Mouse (Mus musculus) myocyte (in vitro differentiated cells): ENCODE measurements at regions not wholly inside any gene's neighbourhood (a gene's known extent, or its start where the extent isn't known, plus 50 kb on each side); places are given as distances from the start of the nearest gene placed in this dataset.

Experiments
- H3K27me3 ChIP-seq: one replicate; pipeline ENCODE4 v1.6.1; 2011; ENCODE audit not compliant: control insufficient read depth, insufficient read depth, insufficient read length
- H3K36me3 ChIP-seq: one replicate; pipeline ENCODE4 v1.6.1; 2011; ENCODE audit not compliant: control insufficient read depth, insufficient read depth
- H3K4me2 ChIP-seq: one replicate; pipeline ENCODE4 v1.6.1; 2011; ENCODE audit warnings: low read depth, control low read depth
- H3K4me3 ChIP-seq: one replicate; pipeline ENCODE4 v1.5.1; 2011; ENCODE audit warnings: mild to moderate bottlenecking, control low read depth, moderate library complexity
- H3K79me2 ChIP-seq: one replicate; pipeline ENCODE4 v1.6.1; 2011; ENCODE audit not compliant: control insufficient read depth, insufficient read depth
- H3ac ChIP-seq: one replicate; pipeline ENCODE4 v1.6.1; 2011; ENCODE audit not compliant: control insufficient read depth, insufficient read length
- CEBPB ChIP-seq: IDR thresholded peaks from 2 replicates; pipeline ENCODE4 v1.6.1; 2011; ENCODE audit warnings: mild to moderate bottlenecking, moderate library complexity; ENCODE audit not compliant: poor library complexity, insufficient read depth, severe bottlenecking
- E2F4 ChIP-seq: IDR thresholded peaks from one replicate; pipeline ENCODE4 v1.6.1; 2011; ENCODE audit warnings: mild to moderate bottlenecking, control low read depth, moderate library complexity; ENCODE audit not compliant: insufficient read depth
- MAX ChIP-seq: IDR thresholded peaks from one replicate; pipeline ENCODE4 v1.6.1; 2011; ENCODE audit warnings: low read depth, mild to moderate bottlenecking, control low read depth
- MYOD1 ChIP-seq, 3 experiments: IDR thresholded peaks; one replicate each; pipeline ENCODE4 v1.6.1; 2011; ENCODE audit warnings: control low read depth in 2 of 3, low read depth in 2 of 3, mild to moderate bottlenecking in 2 of 3, moderate library complexity in 1 of 3; ENCODE audit not compliant: insufficient read length in 2 of 3, control insufficient read depth in 1 of 3
- MYOG ChIP-seq, 3 experiments: IDR thresholded peaks; one replicate each; pipeline ENCODE4 v1.6.1; 2011; ENCODE audit warnings: control low read depth in 2 of 3, low read depth in 2 of 3, mild to moderate bottlenecking in 2 of 3; ENCODE audit not compliant: insufficient read length in 2 of 3, control insufficient read depth in 1 of 3, insufficient read depth in 1 of 3
- POLR2A ChIP-seq: IDR thresholded peaks from one replicate; pipeline ENCODE4 v1.6.1; 2011; ENCODE audit warnings: low read depth, mild to moderate bottlenecking, control low read depth, moderate library complexity; ENCODE audit not compliant: insufficient read length
- POLR2AphosphoS2 ChIP-seq: IDR thresholded peaks from one replicate; pipeline ENCODE4 v1.6.1; 2011; ENCODE audit warnings: low read depth, control low read depth; ENCODE audit not compliant: insufficient read length
- REST ChIP-seq: IDR thresholded peaks from one replicate; pipeline ENCODE4 v1.6.1; 2011; ENCODE audit warnings: mild to moderate bottlenecking, control low read depth, moderate library complexity; ENCODE audit not compliant: insufficient read depth, insufficient read length
- SRF ChIP-seq: IDR thresholded peaks from one replicate; pipeline ENCODE4 v1.6.1; 2011; ENCODE audit warnings: low read depth; ENCODE audit not compliant: control insufficient read depth, insufficient read length
- TCF12 ChIP-seq: IDR thresholded peaks from one replicate; pipeline ENCODE4 v1.6.1; 2011; ENCODE audit warnings: mild to moderate bottlenecking, control low read depth; ENCODE audit not compliant: poor library complexity, insufficient read depth, severe bottlenecking
- TCF3 ChIP-seq: IDR thresholded peaks from one replicate; pipeline ENCODE4 v1.6.1; 2011; ENCODE audit warnings: low read depth, control low read depth; ENCODE audit not compliant: insufficient read length
- USF1 ChIP-seq: IDR thresholded peaks from one replicate; pipeline ENCODE4 v1.6.1; 2011; ENCODE audit warnings: low read depth, mild to moderate bottlenecking, control low read depth, moderate library complexity

- no peaks in the 10 kb centered on the region for H3K36me3 ChIP-seq
- H3ac ChIP-seq, result no peak overlapping the region
- H3K4me3 ChIP-seq, result no peak overlapping the region
- no peak for TF ChIP-seq MYOG (IDR thresholded peaks at IDR 0.05; ENCODE audit: control insufficient read depth in 1 of 3, insufficient read depth in 1 of 3, insufficient read length in 2 of 3, low read depth in 2 of 3)
- TF ChIP-seq POLR2A, result no peak
- no peak for TF ChIP-seq TCF12
- no peak for TF ChIP-seq TCF3
- no peak for TF ChIP-seq E2F4
- no peak for TF ChIP-seq CEBPB
- no peak for TF ChIP-seq MAX
- TF ChIP-seq USF1, result no peak
- no peak for TF ChIP-seq POLR2AphosphoS2
- no peak for TF ChIP-seq SRF
- TF ChIP-seq REST, result no peak
- TF ChIP-seq MYOD1 (IDR thresholded peaks at IDR 0.05; ENCODE audit: control insufficient read depth in 1 of 3, insufficient read length in 2 of 3, low read depth in 2 of 3), result no peak
- H3K79me2 ChIP-seq, result no peaks in the 10 kb centered on the region
- no peaks in the 10 kb centered on the region for H3K27me3 ChIP-seq
- H3K4me2 ChIP-seq, result no peak overlapping the region
These were observed 555.5 kb upstream of the Frg1 start for GRCm38 (mm10) chr8:41972416-41972815.

GRCm38 (mm10) chr8:41970536-41970935, 553.7 kb upstream of the Frg1 start:
- H3K27me3 ChIP-seq, result no peaks in the 10 kb centered on the region
- H3K79me2 ChIP-seq, result no peaks in the 10 kb centered on the region
- H3K36me3 ChIP-seq, result no peaks in the 10 kb centered on the region
- no peak overlapping the region for H3K4me2 ChIP-seq
- H3K4me3 ChIP-seq, result no peak overlapping the region
- no peak for TF ChIP-seq MYOG (IDR thresholded peaks at IDR 0.05; ENCODE audit: control insufficient read depth in 1 of 3, insufficient read depth in 1 of 3, insufficient read length in 2 of 3, low read depth in 2 of 3)
- no peak for TF ChIP-seq MYOD1 (IDR thresholded peaks at IDR 0.05; ENCODE audit: control insufficient read depth in 1 of 3, insufficient read length in 2 of 3, low read depth in 2 of 3)
- TF ChIP-seq SRF, result no peak
- H3ac ChIP-seq, result no peak overlapping the region

- H3ac ChIP-seq, result no peak overlapping the region
- H3K36me3 ChIP-seq, result no peaks in the 10 kb centered on the region
- H3K4me2 ChIP-seq, result peak overlapping the region; percentile 62
- H3K79me2 ChIP-seq, result no peaks in the 10 kb centered on the region
- no peaks in the 10 kb centered on the region for H3K27me3 ChIP-seq
- no peak overlapping the region for H3K4me3 ChIP-seq
- TF ChIP-seq REST (no peak), MYOG (IDR thresholded peaks at IDR 0.05; ENCODE audit: control insufficient read depth in 1 of 3, insufficient read depth in 1 of 3, insufficient read length in 2 of 3, low read depth in 2 of 3) (no peak), SRF (no peak), TCF12 (no peak), CEBPB (no peak), MAX (no peak), POLR2AphosphoS2 (no peak), USF1 (no peak), POLR2A (no peak), TCF3 (no peak), MYOD1 (IDR thresholded peaks at IDR 0.05; ENCODE audit: control insufficient read depth in 1 of 3, insufficient read length in 2 of 3, low read depth in 2 of 3) (no peak), E2F4 (no peak)
These were observed 552.5 kb upstream of the Frg1 start for GRCm38 (mm10) chr8:41969408-41969807.

- no peak overlapping the region for H3ac ChIP-seq
- H3K4me3 ChIP-seq, result no peak overlapping the region
- H3K4me2 ChIP-seq, result peak overlapping the region; percentile 25
- H3K79me2 ChIP-seq, result no peaks in the 10 kb centered on the region
- H3K27me3 ChIP-seq, result no peaks in the 10 kb centered on the region
- TF ChIP-seq MYOD1 (IDR thresholded peaks at IDR 0.05; ENCODE audit: control insufficient read depth in 1 of 3, insufficient read length in 2 of 3, low read depth in 2 of 3) (no peak), SRF (no peak), TCF3 (no peak)
- no peaks in the 10 kb centered on the region for H3K36me3 ChIP-seq
These were observed 547.2 kb upstream of the Frg1 start for GRCm38 (mm10) chr8:41964088-41964487.

GRCm38 (mm10) chr8:41956878-41957277, 540.0 kb upstream of the Frg1 start:
- Histone ChIP-seq H3K4me3 (no peak overlapping the region), H3K27me3 (no peaks in the 10 kb centered on the region), H3K36me3 (no peaks in the 10 kb centered on the region), H3K79me2 (no peaks in the 10 kb centered on the region), H3K4me2 (no peak overlapping the region), H3ac (no peak overlapping the region)
- TF ChIP-seq TCF12, result no peak
- no peak for TF ChIP-seq MAX
- no peak for TF ChIP-seq POLR2A
- no peak for TF ChIP-seq POLR2AphosphoS2
- TF ChIP-seq SRF, result no peak
- no peak for TF ChIP-seq CEBPB
- TF ChIP-seq MYOD1 (IDR thresholded peaks at IDR 0.05; ENCODE audit: control insufficient read depth in 1 of 3, insufficient read length in 2 of 3, low read depth in 2 of 3), result no peak
- no peak for TF ChIP-seq REST
- no peak for TF ChIP-seq TCF3
- TF ChIP-seq E2F4, result no peak
- no peak for TF ChIP-seq MYOG (IDR thresholded peaks at IDR 0.05; ENCODE audit: control insufficient read depth in 1 of 3, insufficient read depth in 1 of 3, insufficient read length in 2 of 3, low read depth in 2 of 3)
- TF ChIP-seq USF1, result no peak
